Mouse (Mus musculus) ES-E14 (cell line): ENCODE results near the gene Cend1. TPM values are rescaled to one million over a fixed set of nuclear protein-coding genes. Genes with fewer than 3 reads are reported as not detected.

ENCODE experiments used
- DNase-seq: peaks from one replicate; pipeline ENCODE4 v3.0.0-alpha.2; 2013; ENCODE audit warnings: low read depth, low spot score
- H3K27ac ChIP-seq: 2 replicates; pipeline ENCODE4 v1.5.1; 2012; ENCODE audit warnings: low read depth, mild to moderate bottlenecking, low read length, moderate library complexity, mixed read lengths; ENCODE audit not compliant: poor library complexity, insufficient read depth, severe bottlenecking
- H3K36me3 ChIP-seq: 2 replicates; pipeline ENCODE4 v1.6.1; 2012; ENCODE audit warnings: mild to moderate bottlenecking, low read length, moderate library complexity, mixed read lengths; ENCODE audit not compliant: control insufficient read depth, poor library complexity, insufficient read depth, severe bottlenecking
- H3K4me1 ChIP-seq, 2 experiments: fragments of 150-350 bp in 1 of 2; sonication (generic) in 1 of 2; 2 replicates each; pipeline ENCODE4 v1.6.1; 2012; ENCODE audit warnings: low read length in 2 of 2, mild to moderate bottlenecking in 1 of 2, mixed read lengths in 1 of 2; ENCODE audit not compliant: control insufficient read depth in 2 of 2, insufficient read depth in 2 of 2, poor library complexity in 1 of 2
- H3K4me3 ChIP-seq, 2 experiments: fragments of 150-350 bp in 1 of 2; sonication (generic) in 1 of 2; 2 replicates each; pipeline ENCODE4 v1.5.1; 2012; ENCODE audit warnings: low read length in 2 of 2, low read depth in 1 of 2, mild to moderate bottlenecking in 1 of 2, mixed read lengths in 1 of 2; ENCODE audit not compliant: insufficient read depth in 1 of 2, poor library complexity in 1 of 2, severe bottlenecking in 1 of 2
- H3K9ac ChIP-seq: 2 replicates; pipeline ENCODE4 v1.6.1; 2012; ENCODE audit warnings: low read depth, mild to moderate bottlenecking, low read length, mixed read lengths; ENCODE audit not compliant: poor library complexity, insufficient read depth, severe bottlenecking
- H3K9me3 ChIP-seq: fragments of 150-350 bp; sonication (generic); 2 replicates; pipeline ENCODE4 v1.6.1; 2012; ENCODE audit warnings: low read depth, mild to moderate bottlenecking, low read length; ENCODE audit not compliant: control insufficient read depth, insufficient read depth
- CHD2 ChIP-seq: IDR thresholded peaks from 2 replicates; pipeline ENCODE4 v1.6.1; 2014; ENCODE audit warnings: mild to moderate bottlenecking, low read depth, low read length, inconsistent platforms
- HCFC1 ChIP-seq: IDR thresholded peaks from 2 replicates; pipeline ENCODE4 v1.6.1; 2012; ENCODE audit warnings: low read length, inconsistent platforms, borderline replicate concordance; ENCODE audit not compliant: insufficient read depth
- MAFK ChIP-seq: IDR thresholded peaks from 2 replicates; pipeline ENCODE4 v1.6.1; 2014; ENCODE audit warnings: mild to moderate bottlenecking, low read depth, low read length, inconsistent platforms; ENCODE audit not compliant: insufficient read depth
- ZC3H11A ChIP-seq: IDR thresholded peaks from 2 replicates; pipeline ENCODE4 v1.6.1; 2012; ENCODE audit warnings: low read depth, mild to moderate bottlenecking, inconsistent platforms, low read length, borderline replicate concordance
- ZNF384 ChIP-seq: IDR thresholded peaks from 2 replicates; pipeline ENCODE4 v1.6.1; 2012; ENCODE audit warnings: low read depth, low read length, inconsistent platforms
- in situ Hi-C, 2 experiments: fragments of 600-800 bp; cut with MboI; formaldehyde crosslinking; loops; one replicate each; pipeline ENCODE4 v1.15.1; 2025; ENCODE audit warnings: low sequenced_read_pairs in 2 of 2, inconsistent platforms in 1 of 2; ENCODE audit not compliant: unreplicated experiment in 2 of 2
- total RNA-seq: library from RNA; depleted of rRNA; stranded (reverse); fragments of 300-350 nt; gene quantifications from 2 replicates; pipeline ENCODE4 v1.2.3, GENCODE M21; 2012

Gene Cend1
- total RNA-seq, 1 experiment: 2.7 TPM

GRCm38 (mm10) chr7:141472763-141473162, 43.5 kb upstream of the Cend1 start:
- peaks cover 0 to 32% of the 10 kb centered on the region in 2 experiments; a peak in 3 of 4 replicates for H3K4me1 ChIP-seq
- peaks cover 29% of the 10 kb centered on the region for H3K36me3 ChIP-seq
- no peaks in the 10 kb centered on the region for H3K9me3 ChIP-seq
- DNase-seq: no peak
- in situ Hi-C loops: no loop called here
- no peak overlapping the region for H3K27ac ChIP-seq
- TF ChIP-seq HCFC1 (no peak), ZNF384 (no peak), ZC3H11A (no peak), MAFK (no peak), CHD2 (no peak)
- no peak overlapping the region for H3K9ac ChIP-seq
- H3K4me3 ChIP-seq: no peak overlapping the region

GRCm38 (mm10) chr7:141472226-141472625, 42.9 kb upstream of the Cend1 start:
- H3K4me3 ChIP-seq: no peak overlapping the region
- no peak overlapping the region for H3K27ac ChIP-seq
- in situ Hi-C loops: no loop called here
- peaks cover 29% of the 10 kb centered on the region for H3K36me3 ChIP-seq
- H3K9ac ChIP-seq: no peak overlapping the region
- no peak for DNase-seq
- H3K9me3 ChIP-seq: no peaks in the 10 kb centered on the region
- TF ChIP-seq MAFK (no peak), ZC3H11A (no peak), ZNF384 (no peak), HCFC1 (no peak), CHD2 (no peak)
- peaks cover 0 to 32% of the 10 kb centered on the region in 2 experiments; a peak in 3 of 4 replicates for H3K4me1 ChIP-seq

- Histone ChIP-seq H3K27ac (no peak overlapping the region), H3K4me1 (peaks cover 3 to 32% of the 10 kb centered on the region in 2 experiments; a peak in 3 of 4 replicates), H3K4me3 (no peak overlapping the region), H3K9me3 (no peaks in the 10 kb centered on the region), H3K9ac (no peak overlapping the region), H3K36me3 (peaks cover 29% of the 10 kb centered on the region)
- in situ Hi-C loops: no loop called here
- no peak for DNase-seq
- TF ChIP-seq ZC3H11A: no peak
- no peak for TF ChIP-seq HCFC1
- TF ChIP-seq CHD2: no peak
- no peak for TF ChIP-seq ZNF384
- no peak for TF ChIP-seq MAFK
These were observed 41.9 kb upstream of the Cend1 start for GRCm38 (mm10) chr7:141471236-141471635.

DNA sequence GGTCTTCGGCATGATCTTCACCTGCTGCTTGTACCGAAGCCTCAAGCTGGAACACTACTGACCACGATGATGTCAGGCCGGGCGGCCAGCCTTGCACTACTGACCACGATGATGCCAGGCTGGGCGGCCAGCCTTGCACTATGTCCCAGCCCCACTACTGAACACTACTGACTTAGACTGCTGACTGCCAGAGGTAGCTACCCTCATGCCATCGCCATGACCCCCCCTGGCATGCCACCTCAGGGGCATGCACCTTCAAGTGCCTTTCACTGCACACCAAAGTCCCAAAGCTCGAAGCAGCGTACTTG, 41.3 kb upstream of the Cend1 start:
- TF ChIP-seq ZC3H11A: no peak
- no peaks in the 10 kb centered on the region for H3K9me3 ChIP-seq
- DNase-seq: no peak
- in situ Hi-C loops: no loop called here
- H3K9ac ChIP-seq: no peak overlapping the region
- peaks cover 29% of the 10 kb centered on the region for H3K36me3 ChIP-seq
- no peak overlapping the region for H3K27ac ChIP-seq
- H3K4me3 ChIP-seq: no peak overlapping the region
- peaks cover 3 to 35% of the 10 kb centered on the region in 2 experiments; a peak in 3 of 4 replicates for H3K4me1 ChIP-seq

- Histone ChIP-seq H3K36me3 (peaks cover 29% of the 10 kb centered on the region), H3K9me3 (no peaks in the 10 kb centered on the region), H3K4me1 (peaks cover 3 to 38% of the 10 kb centered on the region in 2 experiments; a peak in 3 of 4 replicates), H3K27ac (peak overlapping the region; percentile 19; the same call in 1 of the 2 replicates), H3K4me3 (no peak overlapping the region), H3K9ac (peak overlapping the region; percentile 8; the same call in 1 of the 2 replicates)
- TF ChIP-seq HCFC1: no peak
- TF ChIP-seq MAFK: no peak
- in situ Hi-C loops: no loop called here
- no peak for DNase-seq
These were observed 40.8 kb upstream of the Cend1 start for GRCm38 (mm10) chr7:141469901-141470636.
